Mouse (Mus musculus): Measurements from ENCODE around the gene Lrrc74a. TPM values are rescaled to one million over a fixed set of nuclear protein-coding genes. Genes with fewer than 3 reads are reported as not detected.

The Lrrc74a gene
- polyA plus RNA-seq (2015; fragmentation: Nextera tagmentation; extraction: Ambion mirVana), result not detected in 2 replicates

- H3K4me3 ChIP-seq, result no peak within 1 kb of the TSS
- H3K27ac ChIP-seq, result no peak within 1 kb of the TSS
- H3K4me1 ChIP-seq, result no peaks in the 10 kb centered on the region
- H3K27me3 ChIP-seq (replicated peaks), result no peaks in the 10 kb centered on the region
- WGBS, result 84% methylated on average over 8 of the region's 8 CpGs
- no peak for ATAC-seq (replicated peaks)
- no peaks in the 10 kb centered on the region for H3K9me3 ChIP-seq
- H3K9ac ChIP-seq, result no peak within 1 kb of the TSS
- no peaks in the 10 kb centered on the region for H3K36me3 ChIP-seq (replicated peaks)
- no peak within 1 kb of the TSS for H3K4me2 ChIP-seq
Measured at GRCm38 (mm10) chr12:86734319-86734810, at the start of gene Lrrc74a. Lrrc74a (plus strand) TSS chr12:86734369.

GRCm38 (mm10) chr12:86685275-86685674 lies 48.9 kb upstream of the Lrrc74a start:
- no peak overlapping the region for H3K9ac ChIP-seq
- H3K4me2 ChIP-seq, result no peak overlapping the region
- H3K36me3 ChIP-seq (replicated peaks), result peaks cover 15% of the 10 kb centered on the region; the same call in 1 of the 2 replicates
- no peaks in the 10 kb centered on the region for H3K9me3 ChIP-seq
- no peaks in the 10 kb centered on the region for H3K27me3 ChIP-seq (replicated peaks)
- H3K4me3 ChIP-seq, result no peak overlapping the region
- peaks cover 47% of the 10 kb centered on the region for H3K4me1 ChIP-seq
- H3K27ac ChIP-seq, result no peak overlapping the region
- WGBS, result 71% methylated on average over 9 of the region's 9 CpGs
- ATAC-seq (replicated peaks), result no peak

- H3K4me2 ChIP-seq, result no peak overlapping the region
- ATAC-seq (replicated peaks), result peak; percentile 24; the same call in 1 of the 2 replicates
- H3K9me3 ChIP-seq, result no peaks in the 10 kb centered on the region
- H3K4me3 ChIP-seq, result no peak overlapping the region
- H3K9ac ChIP-seq, result no peak overlapping the region
- H3K4me1 ChIP-seq, result peaks cover 40% of the 10 kb centered on the region
- H3K27ac ChIP-seq, result 0 out of 2 replicates have a peak overlapping the region, but pooled peaks have one; percentile 22
- H3K36me3 ChIP-seq (replicated peaks), result peaks cover 18% of the 10 kb centered on the region; the same call in 1 of the 2 replicates
- no peaks in the 10 kb centered on the region for H3K27me3 ChIP-seq (replicated peaks)
- 58% methylated on average over 13 of the region's 13 CpGs for WGBS
Measured at GRCm38 (mm10) chr12:86686551-86687330, 47.4 kb upstream of the Lrrc74a start.

GRCm38 (mm10) chr12:86687445-86687955 lies 46.7 kb upstream of the Lrrc74a start:
- peaks cover 33% of the 10 kb centered on the region for H3K4me1 ChIP-seq
- H3K9me3 ChIP-seq, result no peaks in the 10 kb centered on the region
- H3K36me3 ChIP-seq (replicated peaks), result peaks cover 24% of the 10 kb centered on the region; the same call in 1 of the 2 replicates
- no peaks in the 10 kb centered on the region for H3K27me3 ChIP-seq (replicated peaks)
- WGBS, result 78% methylated on average over 4 of the region's 4 CpGs
- H3K27ac ChIP-seq, result no peak overlapping the region
- H3K4me2 ChIP-seq, result no peak overlapping the region
- no peak for ATAC-seq (replicated peaks)
- no peak overlapping the region for H3K4me3 ChIP-seq
- no peak overlapping the region for H3K9ac ChIP-seq

- ATAC-seq (replicated peaks), result no peak
- Histone ChIP-seq H3K4me3 (no peak overlapping the region), H3K27me3 (replicated peaks) (no peaks in the 10 kb centered on the region), H3K4me1 (peaks cover 27% of the 10 kb centered on the region), H3K4me2 (no peak overlapping the region), H3K9ac (no peak overlapping the region), H3K36me3 (replicated peaks) (peaks cover 24% of the 10 kb centered on the region; the same call in 1 of the 2 replicates), H3K9me3 (no peaks in the 10 kb centered on the region), H3K27ac (no peak overlapping the region)
- 87% methylated on average over 4 of the region's 4 CpGs for WGBS
Measured at GRCm38 (mm10) chr12:86687971-86688573, 46.1 kb upstream of the Lrrc74a start.

- peaks cover 19% of the 10 kb centered on the region for H3K4me1 ChIP-seq
- H3K4me3 ChIP-seq, result no peak overlapping the region
- no peak overlapping the region for H3K27ac ChIP-seq
- H3K9me3 ChIP-seq, result no peaks in the 10 kb centered on the region
- 97% methylated on average over 27 of the region's 27 CpGs for WGBS
- H3K27me3 ChIP-seq (replicated peaks), result no peaks in the 10 kb centered on the region
- ATAC-seq (replicated peaks), result no peak
- peaks cover 26% of the 10 kb centered on the region; the same call in 1 of the 2 replicates for H3K36me3 ChIP-seq (replicated peaks)
- H3K9ac ChIP-seq, result no peak overlapping the region
- no peak overlapping the region for H3K4me2 ChIP-seq
Measured at GRCm38 (mm10) chr12:86688917-86689316, 45.3 kb upstream of the Lrrc74a start.

GRCm38 (mm10) chr12:86690700-86691485 lies 43.3 kb upstream of the Lrrc74a start:
- no peak overlapping the region for H3K4me3 ChIP-seq
- H3K4me2 ChIP-seq, result no peak overlapping the region
- no peaks in the 10 kb centered on the region for H3K27me3 ChIP-seq (replicated peaks)
- 79% methylated on average over 12 of the region's 12 CpGs for WGBS
- H3K36me3 ChIP-seq (replicated peaks), result peaks cover 36% of the 10 kb centered on the region
- H3K4me1 ChIP-seq, result peaks cover 4% of the 10 kb centered on the region; the same call in 1 of the 2 replicates
- no peak overlapping the region for H3K9ac ChIP-seq
- no peaks in the 10 kb centered on the region for H3K9me3 ChIP-seq
- H3K27ac ChIP-seq, result no peak overlapping the region
- no peak for ATAC-seq (replicated peaks)

- no peak for ATAC-seq (replicated peaks)
- WGBS, result 72% methylated on average over 5 of the region's 5 CpGs
- Histone ChIP-seq H3K4me3 (no peak overlapping the region), H3K4me2 (no peak overlapping the region), H3K4me1 (no peaks in the 10 kb centered on the region), H3K9ac (no peak overlapping the region), H3K27me3 (replicated peaks) (no peaks in the 10 kb centered on the region), H3K36me3 (replicated peaks) (peaks cover 39% of the 10 kb centered on the region), H3K9me3 (no peaks in the 10 kb centered on the region), H3K27ac (no peak overlapping the region)
Measured at GRCm38 (mm10) chr12:86692471-86693356, 41.5 kb upstream of the Lrrc74a start.

GRCm38 (mm10) chr12:86693389-86693788 lies 40.8 kb upstream of the Lrrc74a start:
- no peaks in the 10 kb centered on the region for H3K9me3 ChIP-seq
- H3K9ac ChIP-seq, result no peak overlapping the region
- ATAC-seq (replicated peaks), result no peak
- no peak overlapping the region for H3K4me3 ChIP-seq
- no peak overlapping the region for H3K27ac ChIP-seq
- no peak overlapping the region for H3K4me2 ChIP-seq
- H3K36me3 ChIP-seq (replicated peaks), result peaks cover 39% of the 10 kb centered on the region
- no peaks in the 10 kb centered on the region for H3K4me1 ChIP-seq
- no peaks in the 10 kb centered on the region for H3K27me3 ChIP-seq (replicated peaks)

- ATAC-seq (replicated peaks), result no peak
- Histone ChIP-seq H3K9me3 (no peaks in the 10 kb centered on the region), H3K27me3 (replicated peaks) (no peaks in the 10 kb centered on the region), H3K4me2 (no peak overlapping the region), H3K4me1 (peaks cover 2% of the 10 kb centered on the region), H3K4me3 (no peak overlapping the region), H3K9ac (no peak overlapping the region), H3K27ac (no peak overlapping the region), H3K36me3 (replicated peaks) (peaks cover 32% of the 10 kb centered on the region)
- WGBS, result 93% methylated on average over 1 of the region's 1 CpGs
Measured at GRCm38 (mm10) chr12:86694441-86694840, 39.7 kb upstream of the Lrrc74a start.

- Histone ChIP-seq H3K9ac (no peak overlapping the region), H3K27ac (no peak overlapping the region), H3K27me3 (replicated peaks) (no peaks in the 10 kb centered on the region), H3K4me2 (no peak overlapping the region), H3K9me3 (no peaks in the 10 kb centered on the region), H3K4me3 (no peak overlapping the region), H3K4me1 (peaks cover 12% of the 10 kb centered on the region), H3K36me3 (replicated peaks) (peaks cover 18% of the 10 kb centered on the region)
- WGBS, result 44% methylated on average over 2 of the region's 2 CpGs
- ATAC-seq (replicated peaks), result no peak
Measured at GRCm38 (mm10) chr12:86697996-86698395, 36.2 kb upstream of the Lrrc74a start.
